In the genomic region with DNA sequence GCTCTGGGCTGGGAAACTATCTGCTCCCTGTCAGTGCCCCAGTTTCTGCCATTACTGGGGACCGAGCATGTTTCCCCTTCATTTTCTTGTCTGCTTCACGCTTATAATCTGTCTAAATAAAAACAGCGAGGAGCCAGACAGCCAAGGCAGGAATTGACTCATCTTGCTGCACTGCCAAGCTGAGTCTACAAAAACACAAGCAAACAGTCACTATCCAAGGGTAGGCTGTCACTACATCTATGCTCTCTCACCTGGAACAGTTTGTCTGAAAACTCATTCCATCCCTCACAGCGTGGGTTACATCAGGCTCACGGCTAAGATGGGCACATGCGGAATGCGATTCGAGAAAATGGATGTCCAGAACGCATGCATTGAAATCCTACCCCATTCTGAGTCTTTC, we compare ENCODE assay signal across 34 mouse cellular contexts.
DNase-seq lines count a peak whose midpoint lies in the region; ATAC-seq lines count a peak whose summit lies in the region.
"Had no signal": no experiment of that assay in that cellular context is flagged by ENCODE, and none has a peak within 500 bp of the region (broad histone marks: within the 10 kb centered on the region; RNA-seq: fewer than 3 reads in every experiment).

No protein-coding gene starts in this region.

- H3K36me3 ChIP-seq in hindbrain, embryonic 16.5 days (ENCODE audit: control insufficient read depth, insufficient read depth, low read length), result no peaks in the 10 kb centered on the region
- no peaks in the 10 kb centered on the region for H3K36me3 ChIP-seq in hindbrain, embryonic 12.5 days
- no peaks in the 10 kb centered on the region for H3K36me3 ChIP-seq in embryonic facial prominence, embryonic 12.5 days
- H3K36me3 ChIP-seq in limb, embryonic 12.5 days, result no peaks in the 10 kb centered on the region
- no peaks in the 10 kb centered on the region for H3K36me3 ChIP-seq in liver, embryonic 12.5 days
- H3K36me3 ChIP-seq: intestine, embryonic 15.5 days; liver, embryonic 15.5 days; lung, embryonic 15.5 days; midbrain, embryonic 12.5 days; neural tube, embryonic 12.5 days had no signal

- no peaks in the 10 kb centered on the region for H3K9me3 ChIP-seq in hindbrain, embryonic 16.5 days (ENCODE audit: control insufficient read depth, low read length)
- no peaks in the 10 kb centered on the region for H3K9me3 ChIP-seq in hindbrain, embryonic 12.5 days (replicated peaks)
- no peaks in the 10 kb centered on the region for H3K9me3 ChIP-seq in embryonic facial prominence, embryonic 12.5 days
- H3K9me3 ChIP-seq in limb, embryonic 12.5 days, result no peaks in the 10 kb centered on the region
- no peaks in the 10 kb centered on the region for H3K9me3 ChIP-seq in liver, embryonic 12.5 days (replicated peaks)
- H3K9me3 ChIP-seq: intestine, embryonic 15.5 days; liver, embryonic 15.5 days; lung, embryonic 15.5 days; midbrain, embryonic 12.5 days; neural tube, embryonic 12.5 days had no signal

- H3K9ac ChIP-seq in hindbrain, embryonic 16.5 days (ENCODE audit: low read depth, low read length), result no peak overlapping the region
- H3K9ac ChIP-seq in hindbrain, embryonic 12.5 days, result no peak overlapping the region
- no peak overlapping the region for H3K9ac ChIP-seq in embryonic facial prominence, embryonic 12.5 days
- H3K9ac ChIP-seq in limb, embryonic 12.5 days (replicated peaks), result no peak overlapping the region
- no peak overlapping the region for H3K9ac ChIP-seq in liver, embryonic 12.5 days
- H3K9ac ChIP-seq: intestine, embryonic 15.5 days; liver, embryonic 15.5 days; lung, embryonic 15.5 days; midbrain, embryonic 12.5 days; neural tube, embryonic 12.5 days had no signal

- peak; percentile 56; the same call in 1 of the 2 replicates for ATAC-seq in cerebellum, adult (ENCODE audit: insufficient number of reproducible peaks, low FRiP score, low TSS enrichment)
- 0 out of 2 replicates have a peak, but pooled peaks have one; percentile 10 for ATAC-seq in hindbrain, embryonic 16.5 days
- no peak for ATAC-seq in hindbrain, embryonic 12.5 days (ENCODE audit: low FRiP score)
- ATAC-seq in embryonic facial prominence, embryonic 12.5 days (ENCODE audit: insufficient number of reproducible peaks, insufficient read depth, low FRiP score, low TSS enrichment), result no peak
- ATAC-seq in limb, embryonic 12.5 days (ENCODE audit: insufficient number of reproducible peaks, insufficient read depth, low FRiP score, low TSS enrichment, low read depth), result no peak
- ATAC-seq in megakaryocyte-erythroid progenitor cell, adult 5-6 weeks (replicated peaks; ENCODE audit: low FRiP score, low TSS enrichment, poor library complexity, severe bottlenecking), result no peak
- ATAC-seq in liver, embryonic 12.5 days, result no peak
- ATAC-seq: intestine, embryonic 15.5 days had no signal

- WGBS in hindbrain, embryonic 16.5 days, result 74% methylated on average over 9 of the region's 9 CpGs
- 80% methylated on average over 9 of the region's 9 CpGs for WGBS in hindbrain, embryonic 12.5 days
- WGBS in embryonic facial prominence, embryonic 12.5 days, result 78% methylated on average over 9 of the region's 9 CpGs
- WGBS in limb, embryonic 12.5 days, result 91% methylated on average over 9 of the region's 9 CpGs
- WGBS in liver, embryonic 12.5 days (ENCODE audit: insufficient replicate concordance), result 79% methylated on average over 9 of the region's 9 CpGs

- H3K27ac ChIP-seq in hindbrain, embryonic 16.5 days (ENCODE audit: low read depth, low read length), result no peak overlapping the region
- no peak overlapping the region for H3K27ac ChIP-seq in hindbrain, embryonic 12.5 days
- 0 out of 2 replicates have a peak overlapping the region, but pooled peaks have one; percentile 60 for H3K27ac ChIP-seq in embryonic facial prominence, embryonic 12.5 days
- H3K27ac ChIP-seq in limb, embryonic 12.5 days, result peak overlapping the region; percentile 79
- H3K27ac ChIP-seq in liver, embryonic 12.5 days, result no peak overlapping the region
- H3K27ac ChIP-seq: hindbrain, postnatal 0 days; intestine, embryonic 15.5 days; kidney, postnatal 0 days; left cerebral cortex, adult 2 months; liver, embryonic 15.5 days; lung, embryonic 15.5 days; midbrain, embryonic 12.5 days; neural tube, embryonic 12.5 days; stomach, postnatal 0 days had no signal

- no peak overlapping the region for H3K4me2 ChIP-seq in hindbrain, embryonic 16.5 days (ENCODE audit: low read length)
- H3K4me2 ChIP-seq in hindbrain, embryonic 12.5 days (replicated peaks), result no peak overlapping the region
- no peak overlapping the region for H3K4me2 ChIP-seq in embryonic facial prominence, embryonic 12.5 days (replicated peaks)
- H3K4me2 ChIP-seq in limb, embryonic 12.5 days, result no peak overlapping the region
- no peak overlapping the region for H3K4me2 ChIP-seq in liver, embryonic 12.5 days
- H3K4me2 ChIP-seq: heart, embryonic 11.5 days; intestine, embryonic 15.5 days; liver, embryonic 15.5 days; lung, embryonic 15.5 days; midbrain, embryonic 12.5 days; neural tube, embryonic 12.5 days had no signal

- H3K4me3 ChIP-seq in hindbrain, embryonic 16.5 days (ENCODE audit: low read length), result no peak overlapping the region
- no peak overlapping the region for H3K4me3 ChIP-seq in hindbrain, embryonic 12.5 days
- no peak overlapping the region for H3K4me3 ChIP-seq in embryonic facial prominence, embryonic 12.5 days
- no peak overlapping the region for H3K4me3 ChIP-seq in limb, embryonic 12.5 days (replicated peaks)
- H3K4me3 ChIP-seq in liver, embryonic 12.5 days, result no peak overlapping the region
- H3K4me3 ChIP-seq: intestine, embryonic 15.5 days; left cerebral cortex, adult 2 months; liver, embryonic 15.5 days; lung, embryonic 15.5 days; midbrain, embryonic 12.5 days; myocyte; neural tube, embryonic 12.5 days had no signal

- H3K27me3 ChIP-seq in hindbrain, embryonic 16.5 days (replicated peaks; ENCODE audit: control insufficient read depth, insufficient read depth, low read length), result no peaks in the 10 kb centered on the region
- no peaks in the 10 kb centered on the region for H3K27me3 ChIP-seq in hindbrain, embryonic 12.5 days
- no peaks in the 10 kb centered on the region for H3K27me3 ChIP-seq in embryonic facial prominence, embryonic 12.5 days
- H3K27me3 ChIP-seq in limb, embryonic 12.5 days, result no peaks in the 10 kb centered on the region
- no peaks in the 10 kb centered on the region for H3K27me3 ChIP-seq in liver, embryonic 12.5 days (replicated peaks)
- H3K27me3 ChIP-seq: CH12.LX; intestine, embryonic 15.5 days; liver, embryonic 15.5 days; lung, embryonic 15.5 days; midbrain, embryonic 12.5 days; neural tube, embryonic 12.5 days had no signal

- DNase-seq in cerebellum, postnatal 10 days, result no peak
- DNase-seq: adrenal gland, postnatal 10 days; cerebellum, adult 11-12 months; cerebellum, adult 9-11 months; gastrocnemius, postnatal 25 days; heart, adult 18-20 months; heart, postnatal 4 days; kidney, adult 2 months; kidney, postnatal 4 days; liver; lung, postnatal 36 days; right cerebral cortex, adult 18-20 months; spleen, adult 18-20 months; thymus, adult 18-20 months; thymus, postnatal 25 days had no signal

- H3K4me1 ChIP-seq in hindbrain, embryonic 16.5 days (ENCODE audit: control insufficient read depth, insufficient read depth, low read depth, low read length), result peaks cover 12% of the 10 kb centered on the region
- peaks cover 18% of the 10 kb centered on the region for H3K4me1 ChIP-seq in hindbrain, embryonic 12.5 days
- 0 out of 2 replicates have a peak, but pooled peaks cover 14% of the 10 kb centered on the region for H3K4me1 ChIP-seq in embryonic facial prominence, embryonic 12.5 days
- H3K4me1 ChIP-seq in limb, embryonic 12.5 days (replicated peaks), result peaks cover 25% of the 10 kb centered on the region
- no peaks in the 10 kb centered on the region for H3K4me1 ChIP-seq in liver, embryonic 12.5 days
- H3K4me1 ChIP-seq: intestine, embryonic 15.5 days; liver, embryonic 15.5 days; lung, embryonic 15.5 days had no signal

Comparison
In these comparisons a context has a peak if more than half of its experiments do, and no peak if none do; other contexts are left out.
1. ATAC-seq: peak in cerebellum, adult (single experiment) and hindbrain, embryonic 16.5 days (single experiment); none in hindbrain, embryonic 12.5 days (single experiment), embryonic facial prominence, embryonic 12.5 days (single experiment), limb, embryonic 12.5 days (single experiment), megakaryocyte-erythroid progenitor cell, adult 5-6 weeks (single experiment) and liver, embryonic 12.5 days (single experiment).
2. H3K27ac ChIP-seq: peak in embryonic facial prominence, embryonic 12.5 days (single experiment) and limb, embryonic 12.5 days (single experiment); none in hindbrain, embryonic 16.5 days (single experiment), hindbrain, embryonic 12.5 days (single experiment) and liver, embryonic 12.5 days (single experiment).